In genomic region chr15:80634391-80635193, GRCm38 (mm10) we compare ENCODE assay signal across 8 mouse cellular contexts. TPM values are rescaled to one million over a fixed set of nuclear protein-coding genes. Genes with fewer than 3 reads are reported as not detected.
DNase-seq lines count a peak whose midpoint lies in the region; ATAC-seq lines count a peak whose summit lies in the region.

No protein-coding gene starts in this region.

- H3K9ac ChIP-seq in midbrain, embryonic 14.5 days (replicated peaks; ENCODE audit: low read length), result no peak overlapping the region

- no peak for ATAC-seq in midbrain, embryonic 14.5 days (ENCODE audit: low FRiP score, low TSS enrichment)

- no peak overlapping the region for H3K4me3 ChIP-seq in midbrain, embryonic 14.5 days (replicated peaks; ENCODE audit: low read depth, low read length)
- no peak overlapping the region for H3K4me3 ChIP-seq in midbrain, embryonic 10.5 days
- H3K4me3 ChIP-seq in forebrain, embryonic 10.5 days, result no peak overlapping the region

- H3K4me2 ChIP-seq in midbrain, embryonic 14.5 days (ENCODE audit: low read length), result no peak overlapping the region

- 59% methylated on average over 11 of the region's 11 CpGs for WGBS in midbrain, embryonic 14.5 days
- 63% methylated on average over 11 of the region's 11 CpGs for WGBS in midbrain, embryonic 10.5 days
- WGBS in forebrain, embryonic 10.5 days, result 62% methylated on average over 11 of the region's 11 CpGs

- no peaks in the 10 kb centered on the region for H3K9me3 ChIP-seq in midbrain, embryonic 14.5 days (ENCODE audit: control insufficient read depth, low read length)
- no peaks in the 10 kb centered on the region for H3K9me3 ChIP-seq in midbrain, embryonic 10.5 days (replicated peaks)
- no peaks in the 10 kb centered on the region for H3K9me3 ChIP-seq in forebrain, embryonic 10.5 days

- intact Hi-C loops in left cerebral cortex, postnatal 10 days (cut with DNase I), result loop anchor here (2.0 to 5.0 kb wide), 2 partner anchors 60 to 367 kb away; no protein-coding TSS in a partner anchor

- no peaks in the 10 kb centered on the region for H3K4me1 ChIP-seq in midbrain, embryonic 14.5 days (ENCODE audit: control insufficient read depth, insufficient read depth, low read length)
- H3K4me1 ChIP-seq in midbrain, embryonic 10.5 days, result peaks cover 13% of the 10 kb centered on the region
- peaks cover 23% of the 10 kb centered on the region for H3K4me1 ChIP-seq in forebrain, embryonic 10.5 days

- peak; percentile 57 for DNase-seq in adrenal gland, postnatal 14 days
- no peak for DNase-seq in adrenal gland, adult 18-20 months (ENCODE audit: low spot score in 2 of 2)
- DNase-seq in midbrain, embryonic 14.5 days, result peak; percentile 65
- no peak for DNase-seq in midbrain, embryonic 10.5 days (ENCODE audit: low spot score)
- peak; percentile 31 for DNase-seq in embryo, embryonic 11.5 days (ENCODE audit: low read depth, low spot score)
- DNase-seq in left cerebral cortex, postnatal 10 days (ENCODE audit: extremely low spot score in 1 of 2, low spot score in 2 of 2), result peak; percentile 42 to 75
- peak; percentile 80 for DNase-seq in retina, postnatal 1 day
- no peak for DNase-seq in forebrain, embryonic 10.5 days (ENCODE audit: extremely low spot score, low spot score)

- no peak overlapping the region for H3K27ac ChIP-seq in midbrain, embryonic 14.5 days (replicated peaks; ENCODE audit: low read depth, low read length)
- no peak overlapping the region for H3K27ac ChIP-seq in midbrain, embryonic 10.5 days (replicated peaks)
- no peak overlapping the region for H3K27ac ChIP-seq in forebrain, embryonic 10.5 days

- H3K27me3 ChIP-seq in midbrain, embryonic 14.5 days (ENCODE audit: control insufficient read depth, insufficient read depth, low read length), result no peaks in the 10 kb centered on the region
- no peaks in the 10 kb centered on the region for H3K27me3 ChIP-seq in midbrain, embryonic 10.5 days (ENCODE audit: low read depth, poor library complexity, severe bottlenecking)
- H3K27me3 ChIP-seq in forebrain, embryonic 10.5 days (ENCODE audit: poor library complexity, severe bottlenecking), result peaks cover 5% of the 10 kb centered on the region; the same call in 1 of the 2 replicates

- no peaks in the 10 kb centered on the region for H3K36me3 ChIP-seq in midbrain, embryonic 14.5 days (ENCODE audit: control insufficient read depth, insufficient read depth, low read length)
- H3K36me3 ChIP-seq in midbrain, embryonic 10.5 days, result no peaks in the 10 kb centered on the region
- H3K36me3 ChIP-seq in forebrain, embryonic 10.5 days (replicated peaks), result no peaks in the 10 kb centered on the region

RNA-seq across cellular contexts. Expression of gene Fam83f, which starts 37.1 kb away (rescaled TPM):
- total RNA-seq in adrenal gland, postnatal 14 days (2021), result 0.79 and 0.96 TPM in 2 replicates
- under 1 TPM in 1 of 2 experiments, not detected in 1; 0.42 TPM for total RNA-seq in adrenal gland, adult 18-20 months (2021)
- 0.26 and 0.30 TPM in 2 replicates for polyA plus RNA-seq in midbrain, embryonic 14.5 days (2014; fragmentation: Nextera tagmentation; extraction: Ambion mirVana)
- 0.26 and 0.64 TPM in 2 replicates for polyA plus RNA-seq in midbrain, embryonic 10.5 days (2016; fragmentation: Nextera tagmentation; extraction: Ambion mirVana)
- total RNA-seq in left cerebral cortex, postnatal 10 days (2021), result under 1 TPM; 0.54 to 0.57 TPM
- 0.37 and 0.68 TPM in 2 replicates for polyA plus RNA-seq in forebrain, embryonic 10.5 days (2016; fragmentation: Nextera tagmentation; extraction: Ambion mirVana)

Comparison
In these comparisons a context has a peak if more than half of its experiments do, and no peak if none do; other contexts are left out.
1. DNase-seq: peak in adrenal gland, postnatal 14 days (single experiment), midbrain, embryonic 14.5 days (single experiment), embryo, embryonic 11.5 days (single experiment), left cerebral cortex, postnatal 10 days (2 of 2) and retina, postnatal 1 day (single experiment); none in adrenal gland, adult 18-20 months (0 of 2), midbrain, embryonic 10.5 days (single experiment) and forebrain, embryonic 10.5 days (single experiment).